Mouse (Mus musculus) cerebellum, adult 2 months (tissue): ENCODE data around the gene Pspc1.

Source experiments
- CTCF ChIP-seq: fragments of 200-500 bp; IDR thresholded peaks from 2 replicates; pipeline ENCODE4 v1.5.1; 2011; ENCODE audit warnings: low read depth, mild to moderate bottlenecking, control low read depth, low read length, moderate library complexity, borderline replicate concordance; ENCODE audit not compliant: insufficient read depth
- POLR2A ChIP-seq: fragments of 200-500 bp; IDR thresholded peaks from 2 replicates; pipeline ENCODE4 v1.6.1; 2011; ENCODE audit warnings: low read length, control low read depth, borderline replicate concordance; ENCODE audit not compliant: insufficient read depth

DNA sequence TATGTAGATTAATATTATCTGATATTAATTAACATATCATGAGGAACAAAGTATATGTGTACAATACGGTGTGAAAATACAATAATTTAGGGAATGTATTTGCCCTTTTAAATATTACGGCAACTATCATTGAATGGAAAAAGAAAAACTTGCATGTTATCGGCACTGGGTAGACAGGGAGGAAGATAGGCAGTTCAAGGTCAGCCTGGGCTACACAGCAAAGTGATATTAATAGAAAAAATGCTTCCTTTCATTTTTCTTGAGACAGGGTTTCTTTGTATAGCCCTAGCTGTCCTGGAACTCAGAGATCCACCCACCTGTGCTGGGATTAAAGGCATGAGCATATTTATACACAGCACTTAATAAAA, 801 bp upstream of the Pspc1 start:
- no peak for TF ChIP-seq CTCF
- no peak for TF ChIP-seq POLR2A
